18 mouse cellular contexts compared by ENCODE assay signal in genomic region chr11:80546233-80546632, GRCm38 (mm10).
DNase-seq lines count a peak whose midpoint lies in the region; TF ChIP-seq lines count a peak whose summit lies in the region.
"Had no signal": no experiment of that assay in that cellular context is flagged by ENCODE, and none has a peak within 500 bp of the region (broad histone marks: within the 10 kb centered on the region; RNA-seq: fewer than 3 reads in every experiment).

No protein-coding gene starts in this region.

- TF ChIP-seq CTCF in left cerebral cortex, adult 2 months (IDR thresholded peaks at IDR 0.05): peak; percentile 17

- H3K27me3 ChIP-seq in splenic B cell, adult 2 months (ENCODE audit: control insufficient read depth, insufficient read depth, low read length, poor library complexity, severe bottlenecking): no peaks in the 10 kb centered on the region
- H3K27me3 ChIP-seq: embryonic facial prominence, embryonic 12.5 days; heart, embryonic 13.5 days; hindbrain, embryonic 12.5 days had no signal

- no peak overlapping the region for H3K27ac ChIP-seq in left cerebral cortex, adult 2 months
- H3K27ac ChIP-seq: embryonic facial prominence, embryonic 12.5 days; heart, embryonic 13.5 days; hindbrain, embryonic 12.5 days had no signal

- H3K36me3 ChIP-seq in splenic B cell, adult 2 months (ENCODE audit: control insufficient read depth, insufficient read depth, low read length, poor library complexity, severe bottlenecking): no peaks in the 10 kb centered on the region
- H3K36me3 ChIP-seq: embryonic facial prominence, embryonic 12.5 days; heart, embryonic 13.5 days; hindbrain, embryonic 12.5 days had no signal

- no peak for DNase-seq in left cerebral cortex, adult 2 months (ENCODE audit: extremely low spot score in 1 of 2, low spot score in 2 of 2)
- no peak for DNase-seq in left cerebral cortex, postnatal 36 days (ENCODE audit: low spot score in 2 of 2)
- DNase-seq in brain, adult 2 months (ENCODE audit: low read depth, low spot score): peak; percentile 64
- DNase-seq in splenic B cell, adult 2 months (ENCODE audit: low read depth, low spot score): peak; percentile 28
- peak; percentile 50 for DNase-seq in thymus, postnatal 25 days
- DNase-seq in kidney, postnatal 4 days: no peak
- DNase-seq in cerebellum, adult 18-20 months: no peak
- DNase-seq: adrenal gland, postnatal 10 days; cerebellum, adult 11-12 months; cerebellum, postnatal 14 days; gastrocnemius, postnatal 25 days; heart, adult 18-20 months; heart, postnatal 14 days; lung, adult 18-20 months; lung, postnatal 10 days had no signal

- intact Hi-C loops in left cerebral cortex, adult 2 months (cut with DNase I): no loop called here
- intact Hi-C loops in left cerebral cortex, postnatal 36 days (cut with DNase I): no loop called here

- H3K4me3 ChIP-seq in left cerebral cortex, adult 2 months: no peak overlapping the region
- H3K4me3 ChIP-seq: embryonic facial prominence, embryonic 12.5 days; heart, embryonic 13.5 days; hindbrain, embryonic 12.5 days had no signal

Comparison
In these comparisons a context has a peak if more than half of its experiments do, and no peak if none do; other contexts are left out.
1. DNase-seq: peak in brain, adult 2 months (single experiment), splenic B cell, adult 2 months (single experiment) and thymus, postnatal 25 days (single experiment); none in left cerebral cortex, adult 2 months (0 of 2), left cerebral cortex, postnatal 36 days (0 of 2), kidney, postnatal 4 days (0 of 2) and cerebellum, adult 18-20 months (0 of 2).